In genomic region chr9:57439083-57439482, GRCm38 (mm10) we compare ENCODE assay signal across 8 mouse cellular contexts. TPM values are rescaled to one million over a fixed set of nuclear protein-coding genes. Genes with fewer than 3 reads are reported as not detected.
DNase-seq lines count a peak whose midpoint lies in the region; ATAC-seq and TF ChIP-seq lines count a peak whose summit lies in the region.

No protein-coding gene starts in this region.

- no peak for TF ChIP-seq EP300 in MEL (IDR thresholded peaks at IDR 0.05; ENCODE audit: low read depth in 1 of 2, low read length in 2 of 2)

- no peak for ATAC-seq in heart, embryonic 13.5 days (ENCODE audit: extremely low read depth, insufficient number of reproducible peaks, low FRiP score, low TSS enrichment)
- no peak for ATAC-seq in liver, embryonic 16.5 days (ENCODE audit: low read depth)
- ATAC-seq in megakaryocyte progenitor cell, adult 5-6 weeks (replicated peaks; ENCODE audit: poor library complexity) = no peak

- peak overlapping the region; percentile 67; the same call in 1 of the 2 replicates for H3K27ac ChIP-seq in heart, embryonic 13.5 days (replicated peaks)
- peak overlapping the region; percentile 94 for H3K27ac ChIP-seq in MEL (ENCODE audit: control insufficient read depth, low read depth, low read length)
- peak overlapping the region; percentile 92; the same call in 1 of the 2 replicates for H3K27ac ChIP-seq in hindbrain, embryonic 10.5 days
- H3K27ac ChIP-seq in liver, embryonic 16.5 days (ENCODE audit: low read length) = no peak overlapping the region

- H3K27me3 ChIP-seq in heart, embryonic 13.5 days (replicated peaks) = no peaks in the 10 kb centered on the region
- H3K27me3 ChIP-seq in MEL (ENCODE audit: control insufficient read depth in 1 of 2, insufficient read depth in 2 of 2, low read length in 2 of 2) = no peaks in the 10 kb centered on the region
- no peaks in the 10 kb centered on the region for H3K27me3 ChIP-seq in hindbrain, embryonic 10.5 days (ENCODE audit: insufficient read depth, poor library complexity, severe bottlenecking)
- no peaks in the 10 kb centered on the region for H3K27me3 ChIP-seq in liver, embryonic 16.5 days (ENCODE audit: control insufficient read depth, insufficient read depth, low read depth, low read length)

- TF ChIP-seq CTCF in MEL (IDR thresholded peaks at IDR 0.05 in 2 of 3, conservative IDR thresholded peaks at IDR 0.05 in 1 of 3; ENCODE audit: control insufficient read depth in 1 of 3, insufficient read depth in 1 of 3, low read depth in 2 of 3, low read length in 3 of 3, poor library complexity in 1 of 3, severe bottlenecking in 1 of 3) = no peak

- no peaks in the 10 kb centered on the region for H3K9me3 ChIP-seq in heart, embryonic 13.5 days
- no peaks in the 10 kb centered on the region for H3K9me3 ChIP-seq in MEL (replicated peaks; ENCODE audit: insufficient read depth, low read length)
- H3K9me3 ChIP-seq in hindbrain, embryonic 10.5 days = no peaks in the 10 kb centered on the region
- no peaks in the 10 kb centered on the region for H3K9me3 ChIP-seq in liver, embryonic 16.5 days (replicated peaks; ENCODE audit: control insufficient read depth, low read length)

- peaks cover 29% of the 10 kb centered on the region for H3K4me1 ChIP-seq in heart, embryonic 13.5 days
- peaks cover 7 to 34% of the 10 kb centered on the region in 2 experiments for H3K4me1 ChIP-seq in MEL (ENCODE audit: control insufficient read depth in 1 of 2, insufficient read depth in 2 of 2, low read length in 2 of 2)
- H3K4me1 ChIP-seq in hindbrain, embryonic 10.5 days (replicated peaks) = peaks cover 11% of the 10 kb centered on the region
- peaks cover 9% of the 10 kb centered on the region for H3K4me1 ChIP-seq in liver, embryonic 16.5 days (ENCODE audit: control insufficient read depth, low read depth, low read length)

- 48% methylated on average over 7 of the region's 7 CpGs for WGBS in heart, embryonic 13.5 days
- 56% methylated on average over 7 of the region's 7 CpGs for WGBS in hindbrain, embryonic 10.5 days
- WGBS in liver, embryonic 16.5 days (ENCODE audit: insufficient replicate concordance) = 40% methylated on average over 7 of the region's 7 CpGs

- TF ChIP-seq POLR2A in MEL (IDR thresholded peaks at IDR 0.05; ENCODE audit: control insufficient read depth in 1 of 2, insufficient read depth in 1 of 2, low read depth in 1 of 2, low read length in 2 of 2, poor library complexity in 1 of 2) = no peak

- peaks cover 7% of the 10 kb centered on the region; the same call in 1 of the 2 replicates for H3K36me3 ChIP-seq in heart, embryonic 13.5 days
- H3K36me3 ChIP-seq in MEL (ENCODE audit: control insufficient read depth in 1 of 2, insufficient read depth in 2 of 2, low read length in 2 of 2) = peaks cover 0 to 28% of the 10 kb centered on the region in 2 experiments; a peak in 2 of 4 replicates
- peaks cover 15% of the 10 kb centered on the region; the same call in 1 of the 2 replicates for H3K36me3 ChIP-seq in hindbrain, embryonic 10.5 days
- H3K36me3 ChIP-seq in liver, embryonic 16.5 days (ENCODE audit: control insufficient read depth, insufficient read depth) = peaks cover 2% of the 10 kb centered on the region; the same call in 1 of the 2 replicates

- H3K4me3 ChIP-seq in heart, embryonic 13.5 days = peak overlapping the region; percentile 57
- H3K4me3 ChIP-seq in MEL (ENCODE audit: control insufficient read depth in 1 of 2, insufficient read depth in 1 of 2, low read depth in 2 of 2, low read length in 2 of 2) = peak overlapping the region; percentile 58 to 70
- H3K4me3 ChIP-seq in hindbrain, embryonic 10.5 days = peak overlapping the region; percentile 60
- peak overlapping the region; percentile 68 for H3K4me3 ChIP-seq in liver, embryonic 16.5 days (ENCODE audit: low read depth, low read length)

- TF ChIP-seq RAD21 in MEL (IDR thresholded peaks at IDR 0.05; ENCODE audit: low read depth, low read length) = no peak

- DNase-seq in heart, adult 18-20 months = no peak
- peak; percentile 69 for DNase-seq in MEL (ENCODE audit: low read depth, low spot score)
- DNase-seq in hindbrain, embryonic 10.5 days (ENCODE audit: low spot score) = no peak
- DNase-seq in urinary bladder, postnatal 4 days (ENCODE audit: low spot score in 2 of 2) = no peak
- no peak for DNase-seq in spleen, adult 12 weeks (ENCODE audit: low spot score)

- peak overlapping the region; percentile 83 for H3K9ac ChIP-seq in heart, embryonic 13.5 days
- peak overlapping the region; percentile 94 for H3K9ac ChIP-seq in MEL (ENCODE audit: control insufficient read depth, low read depth, low read length, poor library complexity, severe bottlenecking)
- H3K9ac ChIP-seq in liver, embryonic 16.5 days (ENCODE audit: low read depth, low read length) = peak overlapping the region; percentile 74

- H3K79me2 ChIP-seq in MEL (ENCODE audit: control insufficient read depth, insufficient read depth, low read length, poor library complexity) = peaks cover 2% of the 10 kb centered on the region; the same call in 1 of the 2 replicates

- H3K4me2 ChIP-seq in heart, embryonic 13.5 days = peak overlapping the region; percentile 68
- peak overlapping the region; percentile 70 for H3K4me2 ChIP-seq in liver, embryonic 16.5 days (ENCODE audit: low read depth, low read length)

TF ChIP-seq in MEL, 35 proteins besides CTCF, POLR2A, EP300 and RAD21:
- TF ChIP-seq TBP (IDR thresholded peaks at IDR 0.05; ENCODE audit: low read depth, low read length) (0 out of 2 replicates have a peak, but pooled peaks have one; percentile 11), SMC3 (IDR thresholded peaks at IDR 0.05; ENCODE audit: low read depth, low read length) (no peak), JUND (IDR thresholded peaks at IDR 0.05; ENCODE audit: low read depth, low read length) (no peak), POLR2AphosphoS2 (IDR thresholded peaks at IDR 0.05; ENCODE audit: low read length) (no peak; the same call in 1 of the 2 replicates), USF1 (IDR thresholded peaks at IDR 0.05; ENCODE audit: low read depth, low read length) (peak; percentile 60; the same call in 1 of the 2 replicates), ELF1 (IDR thresholded peaks at IDR 0.05; ENCODE audit: low read depth, low read length) (peak; percentile 73), MYC (IDR thresholded peaks at IDR 0.05; ENCODE audit: low read depth, low read length) (peak; percentile 87), MXI1 (IDR thresholded peaks at IDR 0.05; ENCODE audit: low read depth, low read length) (peak; percentile 87), MAX (IDR thresholded peaks at IDR 0.05; ENCODE audit: low read length) (peak; percentile 91)

RNA-seq across cellular contexts. Expression of gene Ppcdc, which starts 0.8 kb away (rescaled TPM):
- polyA plus RNA-seq in heart, embryonic 13.5 days (2015; fragmentation: Nextera tagmentation; extraction: Ambion mirVana) = 15.0 and 18.7 TPM in 2 replicates
- total RNA-seq in heart, adult 18-20 months (2021) = 1 to 10 TPM; 7.8 to 8.6 TPM
- 22.4 and 23.3 TPM in 2 replicates for total RNA-seq in MEL (2012; rRNA removed)
- polyA plus RNA-seq in MEL (2012; ENCODE audit: insufficient read depth in 1 of 2, insufficient read length in 2 of 2, low read depth in 1 of 2, low replicate concordance in 2 of 2, missing spikeins in 1 of 2) = 10 to 100 TPM in 1 of 2 experiments, not detected in 1; 20.2 TPM
- polyA plus RNA-seq in hindbrain, embryonic 10.5 days (2016; fragmentation: Nextera tagmentation; extraction: Ambion mirVana) = 19.8 and 23.5 TPM in 2 replicates
- 9.0 and 10.4 TPM in 2 replicates for polyA plus RNA-seq in liver, embryonic 16.5 days (2015; fragmentation: Nextera tagmentation; extraction: Ambion mirVana)
- total RNA-seq in megakaryocyte progenitor cell, adult 5-6 weeks (2015) = 13.4 and 15.4 TPM in 2 replicates
- total RNA-seq in megakaryocyte progenitor cell, adult 5-6 weeks (2017) = 15.9 and 19.1 TPM in 2 replicates

RNA-seq across cellular contexts. Expression of gene Scamp5, which starts 28.8 kb away (rescaled TPM):
- 9.8 and 10.0 TPM in 2 replicates for polyA plus RNA-seq in heart, embryonic 13.5 days (2015; fragmentation: Nextera tagmentation; extraction: Ambion mirVana)
- 1 to 10 TPM; 5.7 TPM for total RNA-seq in heart, adult 18-20 months (2021)
- total RNA-seq in MEL (2012; rRNA removed) = 1.9 and 2.3 TPM in 2 replicates
- 1 to 10 TPM in 1 of 2 experiments, not detected in 1; 4.3 TPM for polyA plus RNA-seq in MEL (2012; ENCODE audit: insufficient read depth in 1 of 2, insufficient read length in 2 of 2, low read depth in 1 of 2, low replicate concordance in 2 of 2, missing spikeins in 1 of 2)
- 18.2 and 28.9 TPM in 2 replicates for polyA plus RNA-seq in hindbrain, embryonic 10.5 days (2016; fragmentation: Nextera tagmentation; extraction: Ambion mirVana)
- 7.8 and 7.9 TPM in 2 replicates for polyA plus RNA-seq in liver, embryonic 16.5 days (2015; fragmentation: Nextera tagmentation; extraction: Ambion mirVana)
- 0.77 and 1.9 TPM in 2 replicates for total RNA-seq in megakaryocyte progenitor cell, adult 5-6 weeks (2015)
- total RNA-seq in megakaryocyte progenitor cell, adult 5-6 weeks (2017) = 1.1 and 1.8 TPM in 2 replicates
